Mouse (Mus musculus) lung, postnatal 36 days (tissue): ENCODE results near the gene Sestd1.

Experiments used
- DNase-seq: peaks from one replicate; pipeline ENCODE4 v3.0.0; 2022; ENCODE audit warnings: mixed read lengths

Sestd1 gene

DNA sequence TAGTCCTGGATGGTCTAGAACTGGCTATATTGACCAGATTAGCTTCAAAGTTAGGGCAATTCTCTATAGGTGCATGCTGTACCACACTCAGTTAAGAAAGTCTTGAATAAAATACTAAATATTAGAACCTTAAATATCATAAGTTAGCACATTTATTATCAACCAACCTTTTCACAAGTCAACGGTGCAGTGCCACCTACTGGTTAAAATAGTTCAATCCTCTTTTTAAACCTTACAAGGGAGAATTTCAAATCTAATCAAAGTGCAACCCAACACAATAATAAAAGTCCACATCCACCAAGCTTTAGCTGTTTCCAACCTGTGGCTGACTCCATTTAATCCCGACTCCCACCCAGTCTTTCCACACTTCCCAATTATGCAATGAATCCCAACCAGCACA lies 76.5 kb downstream of the Sestd1 start:
- peak; percentile 47 for DNase-seq

DNA sequence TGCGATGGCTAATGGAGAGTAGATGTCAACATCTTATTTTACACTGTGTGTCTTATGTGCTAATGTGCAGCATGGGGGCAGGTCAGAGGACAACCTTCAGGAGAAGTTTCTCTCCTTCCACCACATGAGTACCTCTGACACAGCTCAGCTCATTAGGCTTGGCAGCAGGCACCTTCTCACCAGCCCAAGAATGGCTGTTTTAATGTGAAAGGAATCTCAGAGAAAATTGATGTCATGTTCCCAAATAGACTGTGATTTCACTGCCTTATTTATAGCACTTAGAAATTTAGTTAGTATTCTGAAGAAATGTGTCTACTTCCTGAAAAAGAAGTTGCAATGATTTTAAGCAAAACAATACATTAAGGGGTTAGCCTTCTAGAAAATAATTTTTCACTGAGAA lies 78.5 kb downstream of the Sestd1 start:
- DNase-seq, result peak; percentile 23

DNA sequence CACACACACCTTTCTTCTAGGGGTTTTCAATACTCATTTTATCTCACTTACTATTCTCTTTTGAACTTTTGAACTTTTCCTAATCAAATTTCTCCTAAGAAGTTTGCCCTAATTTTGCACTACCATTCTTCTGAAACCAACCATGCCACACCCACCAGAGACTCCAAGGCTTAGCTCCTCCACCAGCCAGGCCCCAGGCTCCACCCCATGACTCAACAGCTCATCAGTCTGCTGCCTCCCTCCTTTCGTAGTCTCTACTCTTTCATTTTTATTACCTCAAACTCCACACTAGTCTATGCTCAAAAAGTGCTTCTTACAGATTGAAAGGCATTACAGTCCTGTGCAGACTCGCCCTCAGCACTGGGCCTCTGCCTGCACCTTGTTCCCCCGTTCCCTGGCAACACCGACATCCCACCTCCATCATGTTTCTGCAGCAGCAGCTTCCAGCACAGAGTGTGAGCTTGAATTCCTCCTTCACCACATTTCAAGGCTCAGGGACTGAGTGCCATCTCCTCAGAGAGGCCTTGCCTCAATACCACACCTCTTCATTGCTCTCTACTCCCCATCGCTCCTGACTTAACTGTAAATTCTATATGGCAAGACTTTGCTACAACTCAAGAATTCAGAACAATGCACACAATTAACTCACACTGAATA lies 79.3 kb downstream of the Sestd1 start:
- peak; percentile 11 for DNase-seq

DNA sequence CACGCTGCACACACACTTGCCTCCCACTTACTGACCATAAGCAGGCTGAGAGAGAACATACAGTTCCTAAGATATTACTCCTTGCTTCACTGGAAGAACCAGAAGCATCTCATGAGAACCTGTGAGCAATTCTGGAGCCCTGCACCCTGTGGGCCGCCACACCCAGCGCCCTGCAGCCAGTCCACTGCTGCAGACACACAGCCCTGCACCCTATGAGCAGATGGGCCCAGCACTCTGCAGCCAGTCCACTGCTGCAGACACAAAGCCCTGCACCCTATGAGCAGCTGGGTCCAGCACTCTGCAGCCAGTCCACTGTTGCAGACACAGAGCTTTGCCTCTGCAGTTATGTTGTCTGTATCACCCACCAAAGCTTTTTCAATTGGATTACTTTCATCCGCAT lies 80.0 kb downstream of the Sestd1 start:
- no peak for DNase-seq

DNA sequence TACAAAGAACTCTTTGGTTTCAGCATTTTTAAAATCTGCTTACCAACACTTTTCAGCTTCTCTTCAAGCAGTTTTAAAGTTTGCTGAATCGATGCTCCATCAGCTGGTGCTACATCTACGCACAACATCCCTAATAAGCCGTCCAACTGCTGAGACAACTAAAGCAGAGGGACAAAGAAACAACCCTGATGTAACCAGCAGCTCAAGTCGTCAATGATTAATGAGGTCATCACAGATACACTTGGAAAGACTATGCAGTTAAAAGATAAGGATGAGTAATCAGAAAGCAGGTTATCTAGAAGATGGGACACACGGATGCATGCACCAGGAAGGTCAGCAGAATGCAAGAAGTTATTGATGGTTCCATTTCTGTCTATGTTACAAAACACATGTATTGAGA lies 82.1 kb downstream of the Sestd1 start:
- DNase-seq, result no peak

DNA sequence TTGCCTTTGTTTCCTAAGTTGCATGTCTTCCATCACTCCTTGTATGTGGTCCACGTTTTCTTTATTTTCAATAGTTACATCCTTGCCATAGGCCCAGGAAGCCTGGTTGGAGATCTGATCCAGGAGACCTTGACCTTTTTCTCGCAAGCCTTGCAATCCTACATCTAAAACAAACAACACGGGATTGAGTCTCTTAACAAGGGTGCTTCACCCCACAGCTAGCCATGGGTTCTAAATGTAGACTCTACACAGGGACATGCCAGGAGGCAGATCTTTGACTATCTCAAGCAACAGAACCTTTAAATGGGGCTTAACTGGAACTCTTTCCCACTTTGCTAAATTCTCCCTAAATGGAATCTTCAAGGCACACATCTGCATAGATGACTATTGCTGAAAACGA lies 83.6 kb downstream of the Sestd1 start:
- DNase-seq, result no peak

DNA sequence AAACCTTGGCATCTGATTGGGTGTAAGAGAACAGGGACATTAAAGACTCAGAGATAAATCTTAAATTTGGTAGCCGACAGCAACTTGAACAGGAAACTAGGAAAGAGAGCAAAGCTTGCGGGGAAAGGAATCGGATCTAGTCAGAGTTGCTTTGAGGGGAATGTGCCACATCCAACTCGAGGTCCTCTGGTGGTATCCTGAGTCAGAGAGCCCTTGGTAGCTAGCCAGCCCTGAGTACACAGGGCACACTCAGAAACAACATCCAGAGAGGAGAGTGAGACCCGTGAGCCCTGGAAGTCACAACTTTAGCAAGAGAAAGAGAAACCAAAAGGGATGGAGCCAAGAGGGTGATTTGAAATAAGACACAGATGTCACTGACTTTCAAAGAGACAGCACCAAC lies 85.3 kb downstream of the Sestd1 start:
- DNase-seq, result peak; percentile 41

DNA sequence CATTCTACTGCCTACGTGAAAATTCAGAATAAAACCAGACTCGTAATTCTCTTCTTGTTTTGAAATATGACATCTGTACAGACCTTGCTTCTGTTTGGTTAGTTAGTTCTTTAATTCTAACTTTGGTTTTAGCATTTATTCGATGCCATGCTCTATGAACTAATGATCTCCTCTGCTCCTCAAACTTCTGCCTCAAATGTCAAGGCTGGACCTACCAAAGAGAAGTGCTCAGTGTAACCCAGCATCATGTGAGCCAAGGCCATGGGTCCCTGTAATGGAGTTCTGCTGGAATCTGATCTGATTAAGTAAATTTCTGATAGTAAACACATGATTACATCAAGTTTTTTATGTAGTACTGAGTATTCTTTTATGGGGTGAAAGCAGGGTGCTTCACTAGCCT lies 88.6 kb downstream of the Sestd1 start:
- DNase-seq, result no peak

DNA sequence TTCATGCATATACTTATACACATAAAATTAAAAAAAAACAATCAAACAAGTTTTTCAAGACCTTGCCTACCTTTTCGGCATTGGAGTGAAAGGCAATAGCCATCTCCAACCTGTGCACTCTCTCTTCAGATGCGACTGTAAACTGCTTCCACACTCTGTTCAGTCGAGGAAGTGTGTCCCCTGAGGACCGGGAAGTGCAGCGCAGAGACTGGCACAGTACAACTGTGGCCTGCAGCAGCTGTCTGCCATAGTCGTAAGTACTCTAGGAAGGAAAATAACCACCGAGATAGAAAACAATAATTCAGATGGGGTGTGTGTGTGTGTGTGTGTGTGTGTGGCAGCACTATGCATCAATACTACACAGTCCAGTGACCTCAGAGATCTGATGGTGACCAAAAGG lies 89.5 kb downstream of the Sestd1 start:
- no peak for DNase-seq

DNA sequence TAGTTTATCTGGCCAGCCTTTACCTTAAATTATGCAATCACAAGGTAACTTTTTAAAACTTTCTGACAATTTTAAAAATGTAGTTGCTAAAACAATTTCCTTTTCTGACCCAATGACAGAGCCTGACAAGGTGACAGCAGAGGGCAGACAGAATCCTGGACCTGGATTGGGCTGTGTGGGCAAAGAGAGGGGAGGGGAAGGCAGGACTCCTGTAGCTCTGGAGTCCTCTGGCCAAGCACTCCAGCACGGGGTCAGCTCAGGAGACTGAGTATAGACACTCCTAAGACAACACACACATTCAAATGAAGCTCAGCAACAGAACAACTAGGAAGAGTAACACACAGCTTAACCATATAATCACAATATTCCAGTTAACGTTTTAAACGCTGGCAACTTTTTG lies 90.1 kb downstream of the Sestd1 start:
- DNase-seq, result no peak

DNA sequence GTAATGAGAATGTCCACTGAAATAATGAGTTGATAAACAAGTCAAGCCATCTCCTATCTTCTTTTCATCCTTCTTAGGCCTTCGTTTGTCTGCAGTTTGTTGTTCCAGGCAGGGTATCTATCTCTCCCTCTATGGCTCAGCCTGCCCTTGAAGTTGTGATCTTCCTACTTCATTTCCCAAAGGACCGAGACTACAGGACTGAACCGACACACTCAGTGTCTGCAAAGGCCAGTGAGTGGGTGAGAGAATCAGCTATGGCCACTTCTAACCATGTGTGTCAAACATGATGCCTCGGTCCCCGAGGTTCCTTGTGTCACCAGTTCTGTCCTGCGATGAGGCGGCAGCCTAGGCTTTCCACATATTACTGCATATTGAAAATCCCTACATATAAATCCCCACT lies 90.7 kb downstream of the Sestd1 start:
- no peak for DNase-seq

DNA sequence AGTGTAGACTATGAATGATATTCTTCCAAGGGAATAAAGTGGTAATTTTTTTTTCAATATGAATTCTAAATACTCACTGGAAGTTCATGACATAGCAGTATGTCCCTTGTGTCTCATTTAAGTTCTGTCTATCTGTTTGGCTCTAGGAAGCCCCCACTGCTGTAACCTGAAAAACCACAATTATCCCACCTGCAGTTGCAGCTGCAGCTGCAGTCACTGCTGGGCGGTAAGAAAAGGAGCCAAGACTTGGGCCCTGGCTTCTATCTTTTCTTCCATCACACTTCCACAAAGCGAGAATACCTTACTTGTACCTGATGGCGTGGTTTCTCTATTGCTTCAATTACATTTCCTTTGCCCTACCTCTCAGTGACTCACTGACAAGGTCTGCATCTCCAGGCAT lies 92.9 kb downstream of the Sestd1 start:
- no peak for DNase-seq

DNA sequence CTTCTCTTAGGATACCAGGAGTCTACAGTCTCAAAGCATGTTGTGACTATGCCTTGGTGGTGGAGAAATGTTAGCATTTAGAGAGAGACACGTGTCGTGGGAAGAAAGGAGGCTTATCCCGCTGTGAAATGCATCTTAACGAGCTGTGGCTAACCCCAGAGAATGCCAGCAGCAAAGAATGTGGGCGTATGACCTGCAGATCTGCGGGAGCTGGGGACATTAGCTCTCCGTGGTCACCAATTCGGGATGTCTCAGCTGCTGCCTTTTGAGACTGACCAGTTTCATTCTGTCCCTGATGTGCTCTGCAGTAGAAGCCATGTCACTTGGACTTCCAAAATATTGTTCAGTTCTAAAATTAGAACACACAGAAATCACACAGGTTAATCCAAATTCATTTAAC lies 93.5 kb downstream of the Sestd1 start:
- DNase-seq, result no peak

DNA sequence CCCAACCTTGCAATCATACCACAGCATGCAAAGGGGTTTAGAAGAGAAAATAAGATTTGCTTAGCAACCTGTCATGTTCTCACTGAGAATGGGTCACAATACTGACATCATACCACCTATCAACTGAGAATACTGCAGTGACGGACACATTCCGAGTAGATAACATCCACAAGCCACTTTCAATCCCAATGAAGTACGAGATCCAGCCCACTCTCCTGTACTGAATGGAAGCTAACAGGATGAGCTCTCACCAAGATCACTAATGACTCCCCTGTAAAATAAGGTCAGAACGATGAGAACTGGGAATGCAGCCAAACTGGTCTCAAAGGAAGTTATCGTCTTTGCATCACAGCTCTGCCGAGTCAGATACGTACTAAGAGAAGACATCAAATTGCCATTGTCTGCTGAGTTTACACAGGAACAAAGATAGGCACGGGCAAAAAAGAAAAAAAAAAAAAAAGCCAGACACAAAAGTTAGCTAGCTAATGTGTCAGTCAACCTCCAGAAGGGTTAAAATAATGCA lies 96.3 kb downstream of the Sestd1 start:
- DNase-seq, result no peak

DNA sequence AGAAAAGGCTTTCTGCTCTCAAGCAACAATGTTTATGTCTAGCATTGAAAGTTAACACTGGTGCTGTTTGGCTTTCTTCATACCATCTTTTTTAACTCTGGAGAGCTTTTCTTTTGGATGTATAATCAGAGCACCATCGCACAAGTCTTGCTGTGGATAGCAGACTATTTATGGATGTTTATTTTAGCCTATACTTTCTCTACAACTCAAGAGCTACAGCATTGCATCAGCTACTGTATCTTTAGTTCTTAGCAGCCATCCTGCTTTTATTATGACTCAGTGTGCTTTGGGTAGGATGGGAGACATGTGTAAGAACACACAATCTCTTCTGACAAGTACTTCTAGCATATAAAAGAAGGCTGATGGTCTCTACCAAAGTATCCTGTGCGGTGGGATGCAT lies 96.7 kb downstream of the Sestd1 start:
- no peak for DNase-seq

DNA sequence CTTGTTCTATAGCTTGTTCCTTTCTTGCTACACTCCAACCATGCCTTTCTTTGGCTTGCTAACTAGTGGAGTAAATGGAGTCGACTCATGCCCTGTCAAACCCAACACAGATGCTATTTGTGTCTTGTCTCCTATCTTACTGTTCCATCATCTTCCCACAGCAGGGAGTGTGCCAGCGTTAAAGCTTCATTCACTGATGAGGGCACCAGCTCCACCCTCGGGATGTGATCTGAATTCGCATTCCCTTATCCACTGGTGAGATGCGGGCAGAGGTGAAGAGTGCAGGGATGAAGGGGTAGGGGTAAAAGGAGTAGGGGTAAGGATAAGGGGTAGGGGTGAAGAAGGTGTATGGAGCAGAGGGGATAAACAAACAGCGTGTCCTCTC lies 97.4 kb downstream of the Sestd1 start:
- DNase-seq, result no peak

DNA sequence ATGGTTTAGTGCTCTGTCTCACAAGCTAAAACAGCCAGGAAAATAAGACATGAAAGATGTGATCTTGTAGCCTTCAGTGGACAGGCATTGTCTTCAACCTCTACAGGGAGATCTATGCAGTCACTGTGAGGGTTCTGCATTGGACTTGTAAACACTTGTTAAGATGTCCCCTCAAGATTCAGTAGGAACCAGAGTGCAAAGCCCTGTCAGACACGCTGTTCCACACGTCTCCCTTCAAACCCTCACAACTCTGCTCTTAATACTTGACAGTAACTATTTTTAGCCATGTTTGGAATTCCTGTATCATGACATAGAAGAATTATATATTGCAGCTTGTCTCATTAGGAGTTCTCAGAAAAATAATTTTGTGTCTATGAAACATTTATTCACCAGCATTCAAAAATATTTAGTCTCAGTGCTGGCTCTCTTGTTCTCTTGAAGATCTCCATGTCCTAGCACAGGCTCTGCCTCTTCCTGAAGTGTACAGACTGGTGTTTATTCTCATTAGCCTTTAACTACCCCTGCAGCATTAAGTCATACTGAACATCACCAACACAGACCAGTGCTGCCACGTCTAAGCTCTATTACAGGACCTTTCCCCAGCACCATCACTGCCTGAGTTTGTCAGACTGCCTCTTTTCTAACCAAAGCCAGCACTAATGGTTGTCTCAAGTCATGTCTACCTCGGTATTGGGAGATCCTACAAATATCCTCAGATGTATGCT lies 98.0 kb downstream of the Sestd1 start:
- no peak for DNase-seq

DNA sequence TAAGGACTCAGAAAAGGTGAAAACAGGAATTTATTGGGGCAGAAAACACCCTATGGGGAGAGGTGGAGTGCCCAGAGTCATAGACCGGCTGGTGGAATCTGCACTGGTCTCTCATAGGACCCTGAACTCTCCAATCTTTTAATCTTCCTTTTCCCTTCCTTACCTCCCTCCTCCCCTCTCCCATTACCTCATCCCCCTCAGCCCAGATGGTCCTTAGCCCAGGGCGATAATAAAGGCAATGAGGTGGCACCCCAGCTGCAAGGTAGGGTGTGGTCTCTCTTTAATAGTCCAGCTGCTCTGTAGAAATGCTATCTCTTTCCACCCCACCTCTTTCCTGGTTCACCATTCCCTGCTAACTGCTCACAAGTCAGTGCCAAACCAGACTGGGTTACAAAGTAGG lies 102.9 kb downstream of the Sestd1 start:
- no peak for DNase-seq

DNA sequence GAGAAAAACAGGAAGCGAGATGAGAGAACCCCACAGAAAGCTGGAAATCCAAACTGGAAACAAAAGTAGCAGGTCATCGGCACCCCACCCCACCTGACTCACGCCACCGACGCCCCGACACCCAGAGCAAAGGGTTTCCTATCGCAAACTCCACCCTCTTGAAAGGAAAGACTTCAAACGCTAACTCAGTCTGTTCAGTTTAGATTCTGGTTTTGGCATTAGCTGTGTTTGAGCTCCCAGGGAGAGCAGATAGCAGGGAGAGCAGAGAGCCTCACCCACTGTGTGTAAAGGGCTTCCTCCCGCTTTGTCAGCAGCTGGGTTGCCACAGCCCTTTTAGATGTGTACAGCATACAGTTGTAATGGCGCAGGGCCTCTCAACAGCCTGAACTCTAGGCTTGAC lies 104.0 kb downstream of the Sestd1 start:
- DNase-seq, result peak; percentile 25

DNA sequence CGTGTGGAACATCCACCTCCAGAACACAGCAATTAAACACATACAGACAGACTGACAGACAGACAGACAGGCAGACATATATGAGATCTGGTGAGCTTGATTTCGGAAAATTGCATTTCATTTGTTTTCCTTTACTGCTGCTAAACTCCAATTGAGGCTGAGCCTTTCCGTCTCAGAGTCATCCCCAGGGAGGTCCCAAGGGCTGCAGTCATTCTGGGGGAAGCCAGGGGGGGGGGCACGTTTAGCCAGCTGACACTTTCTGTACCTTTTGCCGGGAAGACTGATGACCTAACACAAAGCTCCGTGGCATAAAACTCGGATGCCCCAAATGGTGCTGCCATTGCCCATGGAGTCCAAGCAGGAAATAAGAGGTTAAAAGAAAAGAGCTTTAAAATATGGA lies 105.0 kb downstream of the Sestd1 start:
- no peak for DNase-seq

DNA sequence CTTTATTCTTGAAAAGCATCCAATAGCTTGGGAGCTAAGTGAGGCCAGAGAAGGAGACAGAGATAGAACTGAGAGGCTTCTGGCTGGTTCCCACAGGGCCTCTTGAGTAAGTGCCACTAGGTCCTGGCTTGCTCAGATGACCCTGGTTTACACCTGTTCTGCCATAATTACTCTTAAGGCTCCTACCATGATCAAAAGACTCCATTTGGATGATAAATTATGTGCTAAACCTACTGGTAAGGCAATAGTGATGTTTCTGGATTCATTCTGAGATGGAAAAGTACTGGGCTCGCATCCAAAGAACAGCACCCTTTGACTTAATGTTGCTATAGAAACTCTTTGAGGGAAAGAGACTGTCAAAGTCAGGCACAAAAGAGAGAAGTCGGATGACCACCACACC lies 106.1 kb downstream of the Sestd1 start:
- DNase-seq, result peak; percentile 65

DNA sequence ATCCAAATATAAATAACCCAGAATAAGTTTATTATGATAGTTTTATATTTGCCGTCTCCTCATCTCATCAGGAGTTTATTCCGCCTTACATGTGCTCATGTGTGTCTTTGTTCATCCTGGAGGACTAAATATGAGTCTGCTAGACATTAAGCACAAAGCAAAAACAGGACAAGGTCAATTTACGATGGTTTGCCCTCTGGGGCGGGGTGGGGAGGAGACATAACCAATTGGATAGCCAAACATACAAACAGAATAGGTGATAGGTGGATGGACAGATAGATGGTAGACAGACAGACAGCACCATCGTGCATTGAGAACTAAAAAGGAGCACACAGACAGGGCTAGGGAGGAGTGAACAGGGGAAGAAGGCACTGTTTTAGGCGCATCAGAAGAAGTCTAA lies 106.6 kb downstream of the Sestd1 start:
- no peak for DNase-seq

DNA sequence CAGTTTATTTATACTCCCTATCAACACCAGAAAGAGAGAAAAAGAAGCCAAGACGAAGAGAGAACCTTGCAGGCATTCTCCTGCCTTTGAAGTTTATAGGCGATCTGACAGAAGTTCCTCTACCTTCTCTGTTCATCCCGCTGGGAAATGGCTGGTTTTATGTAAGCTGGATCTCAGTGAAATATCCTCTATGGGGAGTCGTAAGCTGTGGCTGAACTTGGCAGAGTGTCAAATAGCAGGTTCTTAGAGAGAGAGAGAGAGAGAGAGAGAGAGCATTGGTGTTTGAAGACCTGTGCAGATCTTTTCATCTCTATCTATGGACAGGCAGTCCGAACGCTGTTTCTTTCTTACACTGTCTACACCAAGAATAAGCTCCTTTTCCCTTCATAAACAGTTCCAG lies 107.0 kb downstream of the Sestd1 start:
- no peak for DNase-seq

DNA sequence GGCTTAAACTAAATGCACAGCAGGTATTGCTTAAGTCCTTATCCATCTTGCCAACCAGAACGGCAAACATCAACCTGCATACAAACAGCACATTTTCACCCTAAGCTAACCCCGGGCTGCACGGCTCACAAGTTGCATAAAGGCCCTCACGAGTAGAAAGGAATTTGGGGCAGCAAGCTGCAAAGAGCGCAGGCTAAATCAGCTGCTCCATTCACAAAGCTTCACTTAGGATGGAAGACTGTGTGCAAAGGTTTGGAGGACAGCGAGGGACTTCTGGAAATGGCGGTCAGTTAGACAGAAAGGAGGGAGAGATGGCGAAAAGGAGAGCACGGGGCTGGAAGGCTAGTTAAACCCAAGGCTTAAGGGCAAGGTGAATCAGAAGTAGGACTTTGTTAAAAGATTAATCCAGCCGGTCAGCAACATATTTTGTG lies 108.1 kb downstream of the Sestd1 start:
- DNase-seq, result peak; percentile 47
